18 mouse cellular contexts compared by ENCODE assay signal in genomic region chr10:49382996-49383395, GRCm38 (mm10).
DNase-seq lines count a peak whose midpoint lies in the region; ATAC-seq lines count a peak whose summit lies in the region.
"Had no signal": no experiment of that assay in that cellular context is flagged by ENCODE, and none has a peak within 500 bp of the region (broad histone marks: within the 10 kb centered on the region; RNA-seq: fewer than 3 reads in every experiment).

No protein-coding gene starts in this region.

- WGBS in midbrain, embryonic 14.5 days: 58% methylated on average over 3 of the region's 3 CpGs
- WGBS in midbrain, embryonic 13.5 days: 72% methylated on average over 3 of the region's 3 CpGs

- H3K9ac ChIP-seq in midbrain, embryonic 14.5 days (replicated peaks; ENCODE audit: low read length): no peak overlapping the region
- no peak overlapping the region for H3K9ac ChIP-seq in midbrain, embryonic 13.5 days (replicated peaks)
- H3K9ac ChIP-seq: forebrain, embryonic 15.5 days; heart, embryonic 13.5 days had no signal

- H3K9me3 ChIP-seq in midbrain, embryonic 14.5 days (ENCODE audit: control insufficient read depth, low read length): no peaks in the 10 kb centered on the region
- H3K9me3 ChIP-seq in midbrain, embryonic 13.5 days: no peaks in the 10 kb centered on the region
- H3K9me3 ChIP-seq: forebrain, embryonic 15.5 days; G1E; heart, embryonic 13.5 days had no signal

- no peaks in the 10 kb centered on the region for H3K27me3 ChIP-seq in midbrain, embryonic 14.5 days (ENCODE audit: control insufficient read depth, insufficient read depth, low read length)
- no peaks in the 10 kb centered on the region for H3K27me3 ChIP-seq in midbrain, embryonic 13.5 days
- H3K27me3 ChIP-seq: forebrain, embryonic 15.5 days; heart, embryonic 13.5 days had no signal

- H3K4me2 ChIP-seq in midbrain, embryonic 14.5 days (ENCODE audit: low read length): no peak overlapping the region
- no peak overlapping the region for H3K4me2 ChIP-seq in midbrain, embryonic 13.5 days (replicated peaks)
- H3K4me2 ChIP-seq: forebrain, embryonic 15.5 days; heart, embryonic 13.5 days had no signal

- H3K4me3 ChIP-seq in midbrain, embryonic 14.5 days (replicated peaks; ENCODE audit: low read depth, low read length): no peak overlapping the region
- no peak overlapping the region for H3K4me3 ChIP-seq in midbrain, embryonic 13.5 days (replicated peaks)
- H3K4me3 ChIP-seq: forebrain, embryonic 15.5 days; heart, embryonic 13.5 days had no signal

- H3K4me1 ChIP-seq in midbrain, embryonic 14.5 days (ENCODE audit: control insufficient read depth, insufficient read depth, low read length): no peaks in the 10 kb centered on the region
- no peaks in the 10 kb centered on the region for H3K4me1 ChIP-seq in midbrain, embryonic 13.5 days (replicated peaks)
- H3K4me1 ChIP-seq: forebrain, embryonic 15.5 days; heart, embryonic 13.5 days had no signal

- H3K36me3 ChIP-seq in midbrain, embryonic 14.5 days (ENCODE audit: control insufficient read depth, insufficient read depth, low read length): no peaks in the 10 kb centered on the region
- H3K36me3 ChIP-seq in midbrain, embryonic 13.5 days: no peaks in the 10 kb centered on the region
- H3K36me3 ChIP-seq: forebrain, embryonic 15.5 days; G1E; heart, embryonic 13.5 days had no signal

- ATAC-seq in cerebellum, adult (ENCODE audit: insufficient number of reproducible peaks, low FRiP score, low TSS enrichment): no peak
- no peak for ATAC-seq in midbrain, embryonic 14.5 days (ENCODE audit: low FRiP score, low TSS enrichment)
- no peak for ATAC-seq in midbrain, embryonic 13.5 days
- ATAC-seq: CD4-positive, CD25-positive, alpha-beta regulatory T cell, adult 4 months; forebrain, embryonic 15.5 days; hindbrain, embryonic 16.5 days had no signal

- DNase-seq in cerebellum, adult 18-20 months: peak; percentile 17 to 18
- peak; percentile 4 to 13 for DNase-seq in cerebellum, postnatal 36 days
- DNase-seq in cerebellum, adult 8-10 months: no peak
- DNase-seq in midbrain, embryonic 14.5 days: peak; percentile 19
- DNase-seq in thymus, postnatal 25 days: no peak
- DNase-seq: adrenal gland, adult 8-10 months; adrenal gland, postnatal 36 days; B cell, adult 2 months; gastrocnemius, postnatal 36 days; heart, adult 11 months; heart, postnatal 36 days had no signal

- no peak overlapping the region for H3K27ac ChIP-seq in midbrain, embryonic 14.5 days (replicated peaks; ENCODE audit: low read depth, low read length)
- no peak overlapping the region for H3K27ac ChIP-seq in midbrain, embryonic 13.5 days
- H3K27ac ChIP-seq: forebrain, embryonic 15.5 days; heart, embryonic 13.5 days had no signal

Comparison
In these comparisons a context has a peak if more than half of its experiments do, and no peak if none do; other contexts are left out.
1. DNase-seq: peak in cerebellum, adult 18-20 months (2 of 2), cerebellum, postnatal 36 days (2 of 2) and midbrain, embryonic 14.5 days (single experiment); none in cerebellum, adult 8-10 months (single experiment) and thymus, postnatal 25 days (single experiment).